Mouse (Mus musculus): Measurements from ENCODE around the gene Kcnj14. TPM values are rescaled to one million over a fixed set of nuclear protein-coding genes. Genes with fewer than 3 reads are reported as not detected.

Kcnj14 gene
- polyA plus RNA-seq, 1 experiment from 2014 or later = 1.1 TPM

DNA sequence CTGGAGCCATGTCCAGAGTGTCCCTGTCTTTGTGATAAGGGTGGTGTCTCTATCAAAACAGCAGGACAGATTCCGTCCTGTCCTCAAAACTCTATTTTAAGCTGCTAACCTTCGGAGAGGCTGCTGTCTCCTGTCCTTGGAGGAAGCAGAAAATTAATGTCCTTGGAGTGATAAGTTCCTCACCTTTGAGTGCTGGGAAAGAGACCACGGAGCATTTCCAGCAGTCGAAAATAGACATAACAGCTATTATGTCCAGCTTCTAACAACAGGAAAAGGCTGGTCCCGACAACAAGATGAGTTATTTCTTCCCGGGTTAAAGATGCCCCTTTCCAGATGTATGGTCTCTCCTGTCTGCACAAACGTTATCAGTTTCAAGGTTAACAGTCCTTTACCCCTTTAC is 49.3 kb downstream of the Kcnj14 start:
- H3K4me3 ChIP-seq = no peak overlapping the region
- no peak overlapping the region for H3K27ac ChIP-seq (replicated peaks)
- peaks cover 8% of the 10 kb centered on the region for H3K4me1 ChIP-seq
- H3K4me2 ChIP-seq (replicated peaks) = no peak overlapping the region
- no peak overlapping the region for H3K9ac ChIP-seq (replicated peaks)
- peaks cover 6% of the 10 kb centered on the region; the same call in 1 of the 2 replicates for H3K27me3 ChIP-seq
- no peak for ATAC-seq (ENCODE audit: low FRiP score, low read depth)
- WGBS = 86% methylated on average over 7 of the region's 7 CpGs
- H3K36me3 ChIP-seq = no peaks in the 10 kb centered on the region
- no peaks in the 10 kb centered on the region for H3K9me3 ChIP-seq

DNA sequence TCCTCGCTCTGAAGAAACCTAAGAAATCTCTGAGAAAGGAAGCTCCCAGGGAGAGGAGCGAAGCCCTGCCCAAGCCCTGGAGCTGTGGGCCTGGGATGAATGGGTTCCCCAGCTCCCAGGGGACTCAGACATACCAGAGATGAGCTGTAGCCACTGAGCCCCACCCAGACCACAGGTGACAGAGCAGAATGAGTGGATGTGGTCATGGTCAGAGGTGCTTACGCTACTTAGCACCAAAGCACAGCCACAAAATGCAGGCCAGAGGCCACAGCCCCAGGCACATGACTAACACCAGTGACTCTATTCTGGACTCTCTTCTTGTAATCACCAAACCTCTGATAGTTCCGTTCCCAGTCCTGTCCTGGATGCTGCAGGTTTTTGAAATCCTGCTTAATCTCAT is 53.5 kb downstream of the Kcnj14 start:
- H3K27me3 ChIP-seq = no peaks in the 10 kb centered on the region
- 63% methylated on average over 4 of the region's 4 CpGs for WGBS
- no peak overlapping the region for H3K9ac ChIP-seq (replicated peaks)
- no peak for ATAC-seq (ENCODE audit: low FRiP score, low read depth)
- H3K9me3 ChIP-seq = no peaks in the 10 kb centered on the region
- no peaks in the 10 kb centered on the region for H3K4me1 ChIP-seq
- H3K27ac ChIP-seq (replicated peaks) = no peak overlapping the region
- H3K4me3 ChIP-seq = no peak overlapping the region
- no peak overlapping the region for H3K4me2 ChIP-seq (replicated peaks)
- H3K36me3 ChIP-seq = no peaks in the 10 kb centered on the region

DNA sequence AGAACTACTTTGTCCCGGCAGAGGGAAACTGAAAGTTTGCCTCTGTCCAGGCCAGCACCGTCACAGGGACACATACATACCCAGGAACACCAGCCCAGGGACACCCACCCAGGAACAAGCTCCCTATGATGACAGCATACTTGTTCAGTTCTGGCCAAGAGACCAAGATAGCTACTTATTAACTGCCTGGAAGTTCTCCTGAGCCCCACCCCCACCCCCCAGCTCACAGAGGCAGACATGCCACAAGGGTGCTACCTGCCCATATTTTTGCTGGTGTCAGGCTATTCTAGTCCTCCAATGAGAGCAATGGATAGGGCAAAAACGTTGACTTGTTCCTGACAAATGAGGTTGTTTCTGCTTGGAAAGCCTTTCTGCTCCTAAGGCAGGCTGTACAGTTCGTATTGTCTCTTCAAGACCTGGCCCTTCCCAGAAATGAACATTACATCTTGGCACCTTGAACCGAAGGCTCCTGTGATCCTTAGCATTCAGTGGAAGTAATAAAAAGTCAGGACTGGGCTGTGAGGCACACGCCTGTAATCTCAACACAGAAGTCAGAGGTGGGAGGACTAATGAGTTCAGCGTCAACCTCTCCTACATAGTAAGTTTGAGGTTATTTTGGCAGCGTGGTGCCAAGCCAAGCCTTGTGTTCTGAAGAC is 54.0 kb downstream of the Kcnj14 start:
- no peak overlapping the region for H3K4me2 ChIP-seq (replicated peaks)
- no peak for ATAC-seq (ENCODE audit: low FRiP score, low read depth)
- H3K4me1 ChIP-seq = no peaks in the 10 kb centered on the region
- 77% methylated on average over 8 of the region's 8 CpGs for WGBS
- no peak overlapping the region for H3K27ac ChIP-seq (replicated peaks)
- H3K36me3 ChIP-seq = no peaks in the 10 kb centered on the region
- no peak overlapping the region for H3K9ac ChIP-seq (replicated peaks)
- no peaks in the 10 kb centered on the region for H3K27me3 ChIP-seq
- no peak overlapping the region for H3K4me3 ChIP-seq
- no peaks in the 10 kb centered on the region for H3K9me3 ChIP-seq

DNA sequence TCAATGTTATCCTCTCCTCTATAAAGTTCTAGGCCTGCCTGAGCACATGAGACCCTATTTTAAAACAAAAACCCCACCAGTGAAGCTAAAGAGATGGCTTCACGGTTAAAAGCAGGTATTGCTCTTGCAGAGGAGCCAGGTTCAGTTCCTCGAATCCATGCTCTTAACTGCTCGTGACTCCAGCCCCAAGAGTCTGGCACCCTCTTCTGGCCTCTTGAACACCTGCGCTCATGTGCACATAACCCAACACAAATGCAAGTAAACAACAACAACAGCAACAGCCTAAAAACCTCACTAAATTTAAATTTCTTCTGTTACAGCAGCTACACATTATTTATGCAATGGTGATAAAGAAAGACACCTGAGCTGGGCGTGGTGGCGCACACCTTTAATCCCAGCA is 57.1 kb downstream of the Kcnj14 start:
- 93% methylated on average over 6 of the region's 6 CpGs for WGBS

DNA sequence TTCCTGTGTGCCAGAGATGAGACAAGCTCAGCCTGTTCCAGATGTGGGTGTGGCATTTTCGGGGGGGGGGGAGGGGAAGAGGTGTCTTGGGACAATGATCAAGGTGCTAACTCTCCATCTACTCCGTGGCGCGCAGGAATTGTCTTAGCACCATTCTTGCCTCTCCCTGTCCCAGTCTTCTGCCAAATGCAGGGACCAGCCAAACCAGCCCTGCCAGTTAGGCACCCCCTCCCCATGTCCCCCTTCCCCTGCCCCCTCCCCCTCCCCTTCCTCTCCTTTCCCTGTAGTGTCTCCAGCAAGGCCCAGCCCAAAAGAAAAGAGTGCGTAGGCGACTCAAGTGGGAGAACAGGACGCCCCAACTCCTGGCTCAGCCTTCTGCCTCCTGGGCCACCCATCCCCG is 57.8 kb downstream of the Kcnj14 start:
- H3K9me3 ChIP-seq = no peaks in the 10 kb centered on the region
- 62% methylated on average over 8 of the region's 8 CpGs for WGBS
- no peak overlapping the region for H3K4me2 ChIP-seq (replicated peaks)
- no peak overlapping the region for H3K4me3 ChIP-seq
- no peak for ATAC-seq (ENCODE audit: low FRiP score, low read depth)
- no peaks in the 10 kb centered on the region for H3K36me3 ChIP-seq
- no peaks in the 10 kb centered on the region for H3K4me1 ChIP-seq
- H3K9ac ChIP-seq (replicated peaks) = no peak overlapping the region
- no peaks in the 10 kb centered on the region for H3K27me3 ChIP-seq
- H3K27ac ChIP-seq (replicated peaks) = no peak overlapping the region

More for the DNA sequence above, 57.1 kb downstream of the Kcnj14 start:
- Histone ChIP-seq H3K36me3 (no peaks in the 10 kb centered on the region), H3K4me1 (no peaks in the 10 kb centered on the region), H3K9ac (replicated peaks) (no peak overlapping the region), H3K4me3 (no peak overlapping the region), H3K4me2 (replicated peaks) (no peak overlapping the region), H3K27ac (replicated peaks) (no peak overlapping the region), H3K27me3 (no peaks in the 10 kb centered on the region), H3K9me3 (no peaks in the 10 kb centered on the region)
- ATAC-seq (ENCODE audit: low FRiP score, low read depth) = no peak

Other genes with a start within 250 kb of the Kcnj14 start
- gene Fgf21, start 209.3 kb downstream of the Kcnj14 start, polyA plus RNA-seq (2016; fragmentation: Nextera tagmentation; extraction: Ambion mirVana) = not detected in 2 replicates
- gene Fut1, start 207.5 kb downstream of the Kcnj14 start, polyA plus RNA-seq (2016; fragmentation: Nextera tagmentation; extraction: Ambion mirVana) = not detected in 2 replicates
- gene Izumo1, start 203.0 kb downstream of the Kcnj14 start, polyA plus RNA-seq (2016; fragmentation: Nextera tagmentation; extraction: Ambion mirVana) = 0.18 and 0.31 TPM in 2 replicates
- 10.7 and 11.6 TPM in 2 replicates for gene Rasip1, start 197.3 kb downstream of the Kcnj14 start, polyA plus RNA-seq (2016; fragmentation: Nextera tagmentation; extraction: Ambion mirVana)
- 2.3 and 2.7 TPM in 2 replicates for gene Mamstr, start 184.8 kb downstream of the Kcnj14 start, polyA plus RNA-seq (2016; fragmentation: Nextera tagmentation; extraction: Ambion mirVana)
- 0.10 and 0.33 TPM in 2 replicates for gene Fut2, start 158.4 kb downstream of the Kcnj14 start, polyA plus RNA-seq (2016; fragmentation: Nextera tagmentation; extraction: Ambion mirVana)
- 0.31 TPM in 1 of 2 replicates, not detected in the other for gene Ntn5, start 140.8 kb downstream of the Kcnj14 start, polyA plus RNA-seq (2016; fragmentation: Nextera tagmentation; extraction: Ambion mirVana)
- 0.79 and 0.80 TPM in 2 replicates for gene Sec1, start 130.4 kb downstream of the Kcnj14 start, polyA plus RNA-seq (2016; fragmentation: Nextera tagmentation; extraction: Ambion mirVana)
- 17.0 and 18.8 TPM in 2 replicates for gene Car11, start 124.9 kb downstream of the Kcnj14 start, polyA plus RNA-seq (2016; fragmentation: Nextera tagmentation; extraction: Ambion mirVana)
- gene Dbp, start 119.7 kb downstream of the Kcnj14 start, polyA plus RNA-seq (2016; fragmentation: Nextera tagmentation; extraction: Ambion mirVana) = 4.5 and 4.6 TPM in 2 replicates
- gene Rpl18, start 109.3 kb downstream of the Kcnj14 start, polyA plus RNA-seq (2016; fragmentation: Nextera tagmentation; extraction: Ambion mirVana) = 688 and 721 TPM in 2 replicates
- gene Sphk2, start 106.8 kb downstream of the Kcnj14 start, polyA plus RNA-seq (2016; fragmentation: Nextera tagmentation; extraction: Ambion mirVana) = 24.0 and 25.8 TPM in 2 replicates
- 1.3 and 1.6 TPM in 2 replicates for gene Fam83e, start 103.6 kb downstream of the Kcnj14 start, polyA plus RNA-seq (2016; fragmentation: Nextera tagmentation; extraction: Ambion mirVana)
- not detected in 2 replicates for gene Spaca4, start 99.0 kb downstream of the Kcnj14 start, polyA plus RNA-seq (2016; fragmentation: Nextera tagmentation; extraction: Ambion mirVana)
- 10.6 and 11.1 TPM in 2 replicates for gene Lmtk3, start 41.0 kb downstream of the Kcnj14 start, polyA plus RNA-seq (2016; fragmentation: Nextera tagmentation; extraction: Ambion mirVana)
- gene Sult2b1, start 40.1 kb downstream of the Kcnj14 start, polyA plus RNA-seq (2016; fragmentation: Nextera tagmentation; extraction: Ambion mirVana) = 1.5 and 2.2 TPM in 2 replicates
- 288 and 293 TPM in 2 replicates for gene Cyth2, start 10.2 kb downstream of the Kcnj14 start, polyA plus RNA-seq (2016; fragmentation: Nextera tagmentation; extraction: Ambion mirVana)
- 50.1 and 50.2 TPM in 2 replicates for gene Grwd1, start 6.2 kb upstream of the Kcnj14 start, polyA plus RNA-seq (2016; fragmentation: Nextera tagmentation; extraction: Ambion mirVana)
- 40.6 and 54.6 TPM in 2 replicates for gene Kdelr1, start 48.0 kb upstream of the Kcnj14 start, polyA plus RNA-seq (2016; fragmentation: Nextera tagmentation; extraction: Ambion mirVana)
- 0.60 and 1.0 TPM in 2 replicates for gene Grin2d, start 53.6 kb upstream of the Kcnj14 start, polyA plus RNA-seq (2016; fragmentation: Nextera tagmentation; extraction: Ambion mirVana)
- 0.34 and 0.42 TPM in 2 replicates for gene Syngr4, start 71.9 kb upstream of the Kcnj14 start, polyA plus RNA-seq (2016; fragmentation: Nextera tagmentation; extraction: Ambion mirVana)
- 4.4 and 4.9 TPM in 2 replicates for gene Tmem143, start 72.2 kb upstream of the Kcnj14 start, polyA plus RNA-seq (2016; fragmentation: Nextera tagmentation; extraction: Ambion mirVana)
- 33.9 and 46.5 TPM in 2 replicates for gene Emp3, start 96.6 kb upstream of the Kcnj14 start, polyA plus RNA-seq (2016; fragmentation: Nextera tagmentation; extraction: Ambion mirVana)
- gene Ccdc114, start 99.3 kb upstream of the Kcnj14 start, polyA plus RNA-seq (2016; fragmentation: Nextera tagmentation; extraction: Ambion mirVana) = 2.2 and 3.4 TPM in 2 replicates
- 0.58 and 0.59 TPM in 2 replicates for gene Abcc6, start 205.5 kb upstream of the Kcnj14 start, polyA plus RNA-seq (2016; fragmentation: Nextera tagmentation; extraction: Ambion mirVana)
- 30.2 and 35.8 TPM in 2 replicates for gene Nomo1, start 208.9 kb upstream of the Kcnj14 start, polyA plus RNA-seq (2016; fragmentation: Nextera tagmentation; extraction: Ambion mirVana)